Mouse (Mus musculus) lung, embryonic 14.5 days (tissue): ENCODE results near the gene Dnajc12. TPM values are rescaled to one million over a fixed set of nuclear protein-coding genes. Genes with fewer than 3 reads are reported as not detected.
"Not testable (repeated sequence)": the region's sequence is repeated elsewhere in the genome, so short reads cannot be mapped to it uniquely, and the experiment has no call there.

Experiments
- ATAC-seq: fragments of 200-750 bp; cut with Nextera tagmentation; 2 replicates; pipeline ENCODE4 v1.8.0; 2017; ENCODE audit warnings: mild to moderate bottlenecking, moderate TSS enrichment, moderate library complexity; ENCODE audit not compliant: insufficient read depth
- DNase-seq: peaks from one replicate; pipeline ENCODE4 v3.0.0-alpha.2; 2015
- H3K27ac ChIP-seq: fragments of 300-500 bp; sonication (generic); 2 replicates; pipeline ENCODE4 v1.5.1; 2014; ENCODE audit warnings: low read depth, mild to moderate bottlenecking, moderate library complexity
- H3K27me3 ChIP-seq: fragments of 300-500 bp; sonication (generic); 2 replicates; pipeline ENCODE4 v1.6.1; 2014; ENCODE audit warnings: low read length, control low read depth; ENCODE audit not compliant: insufficient read depth
- H3K36me3 ChIP-seq: fragments of 300-500 bp; sonication (generic); 2 replicates; pipeline ENCODE4 v1.6.1; 2014; ENCODE audit warnings: control low read depth; ENCODE audit not compliant: insufficient read depth
- H3K4me1 ChIP-seq: fragments of 300-500 bp; sonication (generic); 2 replicates; pipeline ENCODE4 v1.6.1; 2014; ENCODE audit warnings: antibody characterized with exemption, control low read depth; ENCODE audit not compliant: insufficient read depth
- H3K4me2 ChIP-seq: fragments of 300-500 bp; sonication (generic); 2 replicates; pipeline ENCODE4 v1.6.1; 2014; ENCODE audit warnings: mild to moderate bottlenecking
- H3K4me3 ChIP-seq: fragments of 300-500 bp; sonication (generic); 2 replicates; pipeline ENCODE4 v1.5.1; 2014; ENCODE audit warnings: low read depth, low read length
- H3K9ac ChIP-seq: fragments of 300-500 bp; sonication (generic); 2 replicates; pipeline ENCODE4 v1.6.1; 2014
- H3K9me3 ChIP-seq: fragments of 300-500 bp; sonication (generic); 2 replicates; pipeline ENCODE4 v1.6.1; 2016; ENCODE audit warnings: low read depth, low read length, control low read depth
- CTCF ChIP-seq: IDR thresholded peaks from 2 replicates; pipeline ENCODE4 v1.5.1; 2016; ENCODE audit warnings: antibody characterized with exemption, low read depth
- WGBS: fragments of 180-500 bp; shearing (Covaris S2); extraction: QIAGEN DNeasy Blood & Tissue Kit; methylation state at CpG from one replicate; pipeline ENCODE4 v1.1.7; 2014; 5-methylcytosine and 5-hydroxymethylcytosine counted together
- polyA plus RNA-seq: library from polyadenylated mRNA; unstranded; fragments of >200 nt; fragmentation: Nextera tagmentation; extraction: Ambion mirVana; gene quantifications from 2 replicates; pipeline ENCODE4 v1.2.1, GENCODE M21; 2014

Gene Dnajc12
- polyA plus RNA-seq, 1 experiment from 2014 or later = 10.6 TPM

DNA sequence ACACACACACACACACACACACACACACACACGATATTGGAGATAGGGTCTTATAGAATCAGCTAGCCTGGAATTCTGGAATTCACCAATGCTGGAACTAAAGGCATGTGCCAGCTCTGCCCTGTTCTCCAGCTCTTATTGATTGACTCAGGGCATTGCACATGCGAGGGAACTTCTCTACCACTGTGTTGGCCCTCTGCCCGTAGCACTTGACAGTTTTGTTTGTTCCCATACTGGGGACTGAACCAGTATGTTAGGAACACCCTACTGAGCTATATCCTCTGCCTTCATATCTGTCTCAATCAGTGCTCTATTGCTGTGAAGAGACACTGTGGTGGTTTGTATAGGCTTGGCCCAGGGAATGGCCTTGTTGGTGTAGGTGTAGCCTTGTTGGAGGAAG is 14.2 kb upstream of the Dnajc12 start:
- H3K4me3 ChIP-seq = no peak overlapping the region
- H3K27ac ChIP-seq = no peak overlapping the region
- ATAC-seq (no peak), DNase-seq (no peak)
- H3K36me3 ChIP-seq = no peaks in the 10 kb centered on the region
- H3K9ac ChIP-seq = no peak overlapping the region
- no peak for TF ChIP-seq CTCF
- H3K4me1 ChIP-seq = no peaks in the 10 kb centered on the region
- H3K4me2 ChIP-seq = no peak overlapping the region
- WGBS = 74% methylated on average over 3 of the region's 3 CpGs
- no peaks in the 10 kb centered on the region for H3K27me3 ChIP-seq
- no peaks in the 10 kb centered on the region for H3K9me3 ChIP-seq

GRCm38 (mm10) chr10:63376303-63376702 is 5.9 kb upstream of the Dnajc12 start:
- WGBS = 81% methylated on average over 5 of the region's 5 CpGs
- no peak overlapping the region for H3K27ac ChIP-seq
- DNase-seq = no peak
- ATAC-seq = no peak
- no peak for TF ChIP-seq CTCF
- no peak overlapping the region for H3K4me3 ChIP-seq
- no peaks in the 10 kb centered on the region for H3K9me3 ChIP-seq
- H3K4me1 ChIP-seq = no peaks in the 10 kb centered on the region
- no peak overlapping the region for H3K9ac ChIP-seq
- H3K27me3 ChIP-seq = 0 out of 2 replicates have a peak, but pooled peaks cover 2% of the 10 kb centered on the region
- no peaks in the 10 kb centered on the region for H3K36me3 ChIP-seq
- no peak overlapping the region for H3K4me2 ChIP-seq

- no peak overlapping the region for H3K9ac ChIP-seq
- DNase-seq (peak; percentile 90), ATAC-seq (0 out of 2 replicates have a peak, but pooled peaks have one; percentile 30)
- 0 out of 2 replicates have a peak, but pooled peaks cover 4% of the 10 kb centered on the region for H3K27me3 ChIP-seq
- no peak overlapping the region for H3K4me3 ChIP-seq
- no peaks in the 10 kb centered on the region for H3K9me3 ChIP-seq
- H3K4me1 ChIP-seq = no peaks in the 10 kb centered on the region
- no peak overlapping the region for H3K4me2 ChIP-seq
- WGBS = 18% methylated on average over 9 of the region's 9 CpGs
- no peak overlapping the region for H3K27ac ChIP-seq
- peak; percentile 92 for TF ChIP-seq CTCF
- no peaks in the 10 kb centered on the region for H3K36me3 ChIP-seq
Observed at GRCm38 (mm10) chr10:63377468-63377867, 4.8 kb upstream of the Dnajc12 start.

DNA sequence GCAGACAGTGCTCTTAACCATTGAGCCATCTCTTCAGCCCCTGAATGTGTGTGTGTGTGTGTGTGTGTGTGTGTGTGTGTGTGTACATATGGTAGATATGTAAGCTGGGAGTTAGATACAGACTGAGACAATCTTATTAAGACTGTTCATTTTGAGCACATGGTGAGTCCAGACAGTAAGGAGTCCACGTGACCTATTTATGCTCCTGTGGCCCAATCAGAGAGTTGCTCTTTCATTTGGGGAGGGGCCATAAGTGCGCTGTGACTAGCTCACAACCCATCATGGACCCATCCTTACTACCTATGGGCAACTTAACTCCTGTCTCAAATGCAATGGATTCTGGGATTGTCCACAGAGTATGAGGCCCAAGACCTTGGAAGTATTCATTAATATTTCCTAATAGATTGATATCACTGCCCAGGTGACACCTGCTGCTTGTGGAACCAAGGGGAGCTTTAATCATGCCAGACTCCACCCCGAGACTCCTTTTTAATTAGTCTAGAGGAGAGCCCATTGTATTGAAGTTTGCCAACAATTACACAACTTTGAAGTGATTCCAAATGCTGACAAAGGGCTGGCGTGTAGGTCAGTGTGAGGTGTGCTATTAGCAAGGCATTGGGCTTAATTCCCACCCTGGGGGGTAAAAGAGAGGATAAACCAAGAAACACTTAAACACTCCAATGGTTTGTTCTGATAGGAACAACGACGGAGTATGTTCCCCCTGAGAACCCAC is 3.1 kb upstream of the Dnajc12 start:
- 64% methylated on average over 6 of the region's 6 CpGs for WGBS
- 0 out of 2 replicates have a peak, but pooled peaks cover 4% of the 10 kb centered on the region for H3K27me3 ChIP-seq
- ATAC-seq (no peak), DNase-seq (no peak)
- H3K4me2 ChIP-seq = no peak overlapping the region
- H3K9me3 ChIP-seq = no peaks in the 10 kb centered on the region
- H3K36me3 ChIP-seq = no peaks in the 10 kb centered on the region
- no peak overlapping the region for H3K9ac ChIP-seq
- H3K4me1 ChIP-seq = no peaks in the 10 kb centered on the region
- H3K27ac ChIP-seq = no peak overlapping the region
- TF ChIP-seq CTCF = no peak
- H3K4me3 ChIP-seq = no peak overlapping the region

DNA sequence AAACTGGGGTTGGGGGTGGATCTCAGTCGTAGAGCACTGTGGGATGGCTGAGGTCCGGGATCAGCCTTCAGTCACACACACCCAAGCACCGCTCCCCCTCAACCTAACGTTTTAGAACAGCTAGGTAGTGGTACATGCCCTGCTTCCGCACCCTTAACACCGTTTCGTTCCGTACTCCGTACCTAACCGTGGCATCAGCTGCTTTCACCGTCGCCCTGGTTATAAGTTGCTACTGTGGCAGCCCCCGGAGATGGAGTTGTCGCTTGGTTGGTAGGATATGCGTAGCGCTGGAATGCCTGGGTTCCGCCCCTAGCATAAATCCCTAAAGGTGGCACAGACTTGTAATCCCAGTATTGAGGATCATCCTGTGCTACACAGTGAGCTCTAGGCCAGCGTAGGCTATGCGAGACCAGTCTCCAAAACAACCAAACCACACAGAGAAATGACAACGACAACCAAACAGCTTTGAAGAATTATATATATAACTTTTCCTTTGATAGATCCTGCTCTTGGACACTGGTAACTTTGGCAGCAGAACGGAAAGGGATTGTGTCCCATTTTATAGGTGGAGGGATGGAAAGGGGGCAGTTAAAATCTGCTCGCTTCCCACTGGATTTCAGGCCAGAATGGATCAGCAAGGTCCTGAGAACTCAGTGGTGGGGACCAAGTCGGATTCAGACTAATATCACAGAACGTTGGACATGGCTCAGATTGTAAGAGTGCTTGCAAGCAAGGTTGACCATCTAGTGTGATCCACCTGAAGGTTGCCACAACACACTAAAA is 554 bp upstream of the Dnajc12 start, which contains the start of gene Sirt1:
Gene Sirt1 (minus strand): TSS at position 207 of the 783 bp plus-strand sequence.
- Histone ChIP-seq H3K9ac (peak within 1 kb of the TSS; percentile 65), H3K4me2 (peak within 1 kb of the TSS; percentile 79), H3K4me3 (peak within 1 kb of the TSS; percentile 49), H3K9me3 (no peaks in the 10 kb centered on the region), H3K27me3 (0 out of 2 replicates have a peak, but pooled peaks cover 4% of the 10 kb centered on the region), H3K27ac (no peak within 1 kb of the TSS), H3K36me3 (no peaks in the 10 kb centered on the region), H3K4me1 (no peaks in the 10 kb centered on the region)
- WGBS = 4% methylated on average over 24 of the region's 24 CpGs
- TF ChIP-seq CTCF = no peak
- ATAC-seq = no peak
- peak; percentile 21 for DNase-seq

DNA sequence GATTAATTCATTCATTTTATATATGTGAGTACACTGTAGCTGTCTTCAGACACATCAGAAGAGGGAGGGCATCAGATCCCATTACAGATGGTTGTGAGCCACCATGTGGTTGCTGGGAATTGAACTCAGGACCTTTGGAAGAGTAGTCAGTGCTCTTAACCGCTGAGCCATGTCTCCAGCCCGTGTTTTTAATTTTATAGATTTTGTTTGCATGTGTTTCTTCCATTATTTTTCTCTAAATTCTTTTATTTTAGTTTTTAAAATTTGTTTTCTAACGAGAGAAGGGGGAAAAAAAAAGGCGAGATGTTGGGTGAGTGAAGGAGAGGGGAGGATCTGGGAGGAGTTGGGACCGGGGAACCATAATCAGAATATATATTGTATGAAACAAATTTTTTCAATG is 3.7 kb downstream of the Dnajc12 start:
- Histone ChIP-seq H3K9ac (0 out of 2 replicates have a peak overlapping the region, but pooled peaks have one; percentile 45), H3K4me2 (peak overlapping the region; percentile 67), H3K4me3 (peak overlapping the region; percentile 41)
- H3K27me3 ChIP-seq, DNase-seq, H3K4me1 ChIP-seq, H3K27ac ChIP-seq, H3K9me3 ChIP-seq, ATAC-seq, H3K36me3 ChIP-seq: not testable (repeated sequence)
- WGBS = 23% methylated on average over 5 of the region's 5 CpGs

GRCm38 (mm10) chr10:63386444-63386843 is 4.2 kb downstream of the Dnajc12 start:
- ATAC-seq (peak; percentile 58), DNase-seq (peak; percentile 96)
- H3K9me3 ChIP-seq = no peaks in the 10 kb centered on the region
- peak overlapping the region; percentile 44; the same call in 1 of the 2 replicates for H3K27ac ChIP-seq
- peak overlapping the region; percentile 67 for H3K4me2 ChIP-seq
- H3K27me3 ChIP-seq = 0 out of 2 replicates have a peak, but pooled peaks cover under 1% of the 10 kb centered on the region
- H3K4me3 ChIP-seq = peak overlapping the region; percentile 41
- TF ChIP-seq CTCF = no peak
- peak overlapping the region; percentile 45 for H3K9ac ChIP-seq
- under 1% methylated on average over 19 of the region's 19 CpGs for WGBS
- no peaks in the 10 kb centered on the region for H3K4me1 ChIP-seq
- H3K36me3 ChIP-seq = no peaks in the 10 kb centered on the region
